Mouse (Mus musculus) thymus, adult 2 months (tissue): ENCODE results near the gene Gpr152. TPM values are rescaled to one million over a fixed set of nuclear protein-coding genes. Genes with fewer than 3 reads are reported as not detected.

Experiments
- DNase-seq: peaks from one replicate; pipeline ENCODE4 v3.0.0; 2021
- H3K27ac ChIP-seq: fragments of 200-500 bp; 2 replicates; pipeline ENCODE4 v1.5.1; 2012; ENCODE audit warnings: low read length, control low read depth; ENCODE audit not compliant: control insufficient read depth, insufficient read depth
- H3K27me3 ChIP-seq: fragments of 200-500 bp; 2 replicates; pipeline ENCODE4 v1.6.1; 2012; ENCODE audit warnings: mild to moderate bottlenecking, low read length, moderate library complexity, mixed read lengths; ENCODE audit not compliant: control insufficient read depth, insufficient read depth
- H3K36me3 ChIP-seq: fragments of 200-500 bp; 2 replicates; pipeline ENCODE4 v1.6.1; 2012; ENCODE audit warnings: mild to moderate bottlenecking, low read length, moderate library complexity; ENCODE audit not compliant: control insufficient read depth, insufficient read depth
- H3K4me1 ChIP-seq: fragments of 200-500 bp; replicated peaks from 2 replicates; pipeline ENCODE4 v1.6.1; 2012; ENCODE audit warnings: low read length; ENCODE audit not compliant: control insufficient read depth, insufficient read depth
- H3K4me3 ChIP-seq: fragments of 200-500 bp; 2 replicates; pipeline ENCODE4 v1.5.1; 2012; ENCODE audit warnings: mild to moderate bottlenecking, low read length, control low read depth, moderate library complexity; ENCODE audit not compliant: control insufficient read depth, insufficient read depth
- CTCF ChIP-seq: fragments of 200-500 bp; IDR thresholded peaks from 2 replicates; pipeline ENCODE4 v1.5.1; 2012; ENCODE audit warnings: mild to moderate bottlenecking, control low read depth, low read length, moderate library complexity, borderline replicate concordance; ENCODE audit not compliant: control insufficient read depth, poor library complexity, insufficient read depth; ENCODE audit errors: extremely low read depth
- POLR2A ChIP-seq: fragments of 200-500 bp; IDR thresholded peaks from 2 replicates; pipeline ENCODE4 v1.6.1; 2012; ENCODE audit warnings: mild to moderate bottlenecking, low read length, control low read depth, moderate library complexity; ENCODE audit not compliant: control insufficient read depth, poor library complexity, insufficient read depth; ENCODE audit errors: extremely low read depth
- WGBS: fragments of 180-500 bp; shearing (Covaris S2); methylation state at CpG from one replicate; pipeline ENCODE4 v1.1.7; 2018; 5-methylcytosine and 5-hydroxymethylcytosine counted together
- polyA plus RNA-seq: library from polyadenylated mRNA; depleted of rRNA; stranded (reverse); fragments of >200 nt; gene quantifications from 2 replicates; pipeline ENCODE4 v1.2.3, GENCODE M21; 2012

Gpr152 gene
- polyA plus RNA-seq, 1 experiment, result 0.20 TPM

DNA sequence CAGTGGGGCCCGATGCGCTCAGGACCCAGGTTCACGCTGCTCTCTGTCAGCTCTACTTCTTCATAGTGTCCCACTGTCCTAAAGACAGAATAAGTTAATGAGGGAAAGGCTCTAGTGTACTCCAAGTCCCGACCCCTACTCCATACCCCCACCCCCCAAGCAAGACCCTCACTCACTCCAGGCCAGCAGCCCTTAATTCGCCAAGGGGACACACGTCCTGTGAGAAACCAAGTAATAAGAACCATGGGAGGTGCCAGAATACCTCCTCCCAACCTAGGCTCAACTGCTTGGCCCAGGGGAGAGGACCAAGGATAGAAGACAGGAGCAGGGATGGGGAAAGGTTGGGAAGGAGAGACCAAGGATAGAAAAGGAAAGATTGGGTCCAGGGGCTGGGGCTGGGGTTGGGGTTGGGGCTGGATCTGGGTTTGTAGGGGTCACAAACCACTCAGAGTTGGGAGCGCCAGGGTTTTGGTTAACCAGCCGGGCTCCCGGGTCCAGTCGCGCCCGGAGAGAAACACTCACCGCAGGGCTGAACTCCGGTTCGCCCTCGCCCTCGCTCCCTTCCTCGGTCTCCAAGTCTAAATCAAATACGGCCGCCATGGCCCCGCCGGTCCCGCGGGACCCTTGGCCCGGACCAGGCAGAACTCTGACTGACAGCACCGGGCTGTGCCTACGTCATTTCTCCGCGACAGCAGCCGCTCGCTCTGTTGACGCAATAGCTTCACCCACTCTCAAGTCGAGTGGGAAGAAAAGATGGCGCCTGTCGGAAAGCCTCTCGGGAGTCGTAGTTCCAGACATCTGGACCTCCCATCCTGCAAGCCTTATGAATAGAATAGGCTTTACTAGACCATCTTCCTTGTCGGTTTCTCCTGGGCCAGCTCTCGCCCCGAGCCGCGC lies 23.3 kb downstream of the Gpr152 start, which contains the start of gene Rps6kb2:
Gene Rps6kb2 (minus strand): TSS at position 709 of the 897 bp plus-strand sequence.
- Histone ChIP-seq H3K4me1 (peaks cover 9% of the 10 kb centered on the region), H3K4me3 (peak within 1 kb of the TSS; percentile 66), H3K27ac (0 out of 2 replicates have a peak within 1 kb of the TSS, but pooled peaks have one; percentile 6), H3K36me3 (no peaks in the 10 kb centered on the region), H3K27me3 (no peaks in the 10 kb centered on the region)
- WGBS, result 8% methylated on average over 42 of the region's 42 CpGs
- peak; percentile 92 for DNase-seq
- TF ChIP-seq POLR2A (0 out of 2 replicates have a peak, but pooled peaks have one; percentile 39), CTCF (no peak)

DNA sequence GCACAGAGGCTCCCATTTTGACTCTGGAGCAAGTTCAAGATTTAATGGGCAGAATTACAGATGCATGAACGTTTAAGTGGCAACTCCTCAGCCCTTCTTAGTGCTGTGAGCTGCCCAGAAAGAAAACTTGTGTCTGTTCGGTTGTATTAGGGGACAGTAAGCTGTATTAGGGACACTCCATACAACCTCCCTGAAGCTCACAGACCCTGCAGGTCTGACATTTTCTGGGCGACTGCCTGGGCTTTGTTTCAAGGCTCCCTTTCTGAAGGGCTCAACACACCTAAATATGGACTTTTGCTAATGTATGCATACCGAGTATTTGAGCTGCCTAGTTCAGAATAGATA lies 23.9 kb downstream of the Gpr152 start:
- Histone ChIP-seq H3K4me1 (peaks cover 9% of the 10 kb centered on the region), H3K36me3 (no peaks in the 10 kb centered on the region), H3K27ac (0 out of 2 replicates have a peak overlapping the region, but pooled peaks have one; percentile 6), H3K4me3 (peak overlapping the region; percentile 66), H3K27me3 (no peaks in the 10 kb centered on the region)
- 41% methylated on average over 4 of the region's 4 CpGs for WGBS
- TF ChIP-seq CTCF (no peak), POLR2A (no peak)
- DNase-seq, result no peak

DNA sequence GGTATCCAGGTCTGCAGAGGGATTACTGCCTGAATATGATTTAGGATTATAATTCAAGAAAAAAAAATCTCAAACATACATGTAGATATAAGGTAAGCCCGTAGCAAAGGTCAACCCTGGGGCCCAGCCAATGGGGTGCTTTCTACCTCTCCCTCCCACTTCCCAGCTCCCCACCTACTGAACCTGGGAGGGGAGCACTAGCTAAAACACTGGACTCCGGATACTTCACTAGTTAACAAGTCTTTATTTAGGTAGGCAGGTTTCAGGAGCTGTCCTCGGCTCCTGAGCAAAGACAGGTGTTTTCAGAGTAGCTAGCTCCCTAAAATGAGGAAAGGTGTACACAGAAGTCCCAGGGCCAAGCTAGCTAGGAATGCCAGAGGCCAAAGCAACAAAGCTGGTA lies 24.5 kb downstream of the Gpr152 start:
- Histone ChIP-seq H3K4me3 (no peak overlapping the region), H3K27ac (no peak overlapping the region), H3K36me3 (no peaks in the 10 kb centered on the region), H3K4me1 (peaks cover 9% of the 10 kb centered on the region), H3K27me3 (no peaks in the 10 kb centered on the region)
- TF ChIP-seq CTCF (no peak), POLR2A (no peak)
- 97% methylated on average over 3 of the region's 3 CpGs for WGBS
- DNase-seq, result no peak

DNA sequence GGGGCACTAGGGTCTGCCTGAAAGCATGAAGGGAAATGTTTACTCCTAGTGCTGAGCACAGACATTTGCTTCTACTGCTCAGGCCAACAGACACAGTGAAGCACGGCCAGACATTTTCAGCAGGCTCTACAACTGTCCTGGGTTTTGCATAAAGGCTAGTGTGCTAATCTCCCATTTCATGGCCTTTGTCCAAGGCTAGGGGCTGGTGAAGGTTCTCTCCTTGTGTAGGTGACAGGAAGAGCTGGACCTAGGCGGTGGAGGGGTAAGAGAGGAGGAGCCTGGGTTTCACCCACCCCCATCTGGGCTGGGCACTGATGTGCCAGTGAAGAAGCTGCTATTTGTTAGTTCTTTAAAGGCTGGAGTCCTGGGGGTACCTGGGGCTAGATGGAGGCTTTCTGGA lies 25.1 kb downstream of the Gpr152 start:
- no peak overlapping the region for H3K4me3 ChIP-seq
- H3K27ac ChIP-seq, result no peak overlapping the region
- TF ChIP-seq CTCF, result no peak
- no peak for DNase-seq
- no peaks in the 10 kb centered on the region for H3K27me3 ChIP-seq
- no peaks in the 10 kb centered on the region for H3K36me3 ChIP-seq
- peaks cover 9% of the 10 kb centered on the region for H3K4me1 ChIP-seq
- 87% methylated on average over 2 of the region's 2 CpGs for WGBS

DNA sequence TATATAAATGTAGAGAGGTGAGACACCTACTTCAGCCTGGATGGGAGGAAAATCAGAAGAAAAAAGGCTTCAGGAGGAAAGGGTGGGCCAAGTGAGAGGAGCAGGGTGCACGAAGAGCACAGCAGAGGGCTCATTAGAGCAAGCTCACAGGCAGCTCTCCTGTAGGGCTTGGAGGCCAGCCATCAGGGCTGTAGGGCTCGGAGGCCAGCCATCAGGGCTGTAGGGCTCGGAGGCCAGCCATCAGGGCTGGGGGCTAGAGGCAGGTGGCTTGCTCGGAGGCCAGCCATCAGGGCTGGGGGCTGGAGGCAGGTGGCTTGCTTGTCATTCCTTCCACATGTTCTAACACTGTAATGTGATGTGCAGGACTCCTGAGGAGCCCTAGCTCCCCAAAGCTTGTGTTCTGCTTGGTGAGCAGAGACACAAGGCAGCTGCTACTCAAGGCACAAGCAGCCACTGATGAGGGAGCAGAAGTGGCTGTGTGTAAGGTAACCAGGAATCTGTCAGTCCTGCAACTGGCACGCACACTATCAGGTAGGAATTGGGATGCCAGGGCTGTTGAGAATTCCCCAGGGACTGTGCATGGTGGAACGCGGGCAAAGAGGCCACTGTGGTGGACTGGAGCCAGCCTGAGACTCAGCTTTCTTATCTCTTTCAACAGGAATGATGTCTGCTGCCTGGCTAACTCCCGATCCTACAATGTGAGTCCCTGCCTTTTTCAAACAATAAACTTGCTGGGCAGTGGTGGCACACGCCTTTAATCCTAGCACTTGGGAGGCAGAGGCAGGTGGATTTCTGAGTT lies 27.3 kb downstream of the Gpr152 start:
- no peak for DNase-seq
- H3K27me3 ChIP-seq, result no peaks in the 10 kb centered on the region
- H3K4me3 ChIP-seq, result no peak overlapping the region
- H3K4me1 ChIP-seq, result peaks cover 31% of the 10 kb centered on the region
- H3K36me3 ChIP-seq, result no peaks in the 10 kb centered on the region
- WGBS, result 95% methylated on average over 9 of the region's 9 CpGs
- TF ChIP-seq CTCF (no peak), POLR2A (no peak)
- H3K27ac ChIP-seq, result no peak overlapping the region

DNA sequence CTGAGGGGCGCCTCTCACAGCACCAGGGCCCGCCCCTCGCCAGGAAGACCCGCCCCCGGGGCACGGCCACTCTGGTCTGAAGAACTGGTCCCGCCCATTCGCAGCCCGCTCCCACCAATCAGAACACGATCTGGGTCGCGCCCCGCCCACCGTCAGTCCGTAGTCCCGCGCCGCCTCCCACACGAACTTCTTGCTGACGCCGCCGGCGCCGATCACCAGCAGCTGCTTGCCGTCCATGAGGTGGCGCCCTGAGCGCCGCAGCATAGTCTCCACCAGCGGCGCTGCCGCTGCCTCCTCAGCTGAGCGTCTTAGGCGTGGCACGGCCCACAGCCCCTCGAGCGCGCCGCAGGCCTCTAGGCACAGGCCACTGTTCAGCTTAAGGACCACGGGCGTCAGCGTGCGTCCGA lies 29.8 kb downstream of the Gpr152 start:
- H3K36me3 ChIP-seq, result no peaks in the 10 kb centered on the region
- H3K27me3 ChIP-seq, result no peaks in the 10 kb centered on the region
- TF ChIP-seq CTCF, result peak; percentile 95
- TF ChIP-seq POLR2A, result peak; percentile 93
- H3K27ac ChIP-seq, result peak overlapping the region; percentile 5; the same call in 1 of the 2 replicates
- DNase-seq, result peak; percentile 99
- WGBS, result 2% methylated on average over 43 of the region's 43 CpGs
- peak overlapping the region; percentile 50 for H3K4me3 ChIP-seq
- H3K4me1 ChIP-seq, result peaks cover 25% of the 10 kb centered on the region
